Mouse (Mus musculus): ENCODE results near the gene Atp5e. TPM values are rescaled to one million over a fixed set of nuclear protein-coding genes. Genes with fewer than 3 reads are reported as not detected.

Gene Atp5e
- polyA plus RNA-seq, 1 experiment, result 303 TPM

DNA sequence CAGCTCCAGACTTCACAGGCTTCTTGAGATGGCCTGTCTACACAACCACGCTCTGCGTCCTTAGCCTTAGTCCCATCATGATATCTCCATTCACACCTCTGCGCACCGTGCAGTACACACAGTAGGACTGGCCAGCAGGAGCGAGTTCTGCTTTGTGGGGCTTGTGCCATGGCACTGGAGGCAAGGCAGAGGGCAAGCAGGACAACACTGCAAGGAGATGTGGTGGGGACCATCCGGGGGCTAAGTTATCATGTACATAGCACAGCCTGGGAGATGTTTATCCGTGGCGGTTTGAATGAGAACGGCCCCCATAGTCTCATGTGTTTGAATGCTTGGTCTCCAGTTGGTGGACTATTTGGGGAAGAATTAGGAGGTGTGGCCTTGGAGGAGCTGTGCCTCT, 29.0 kb downstream of the Atp5e start:
- 97% methylated on average over 9 of the region's 9 CpGs for WGBS
- Histone ChIP-seq H3K27ac (ENCODE audit: insufficient read depth, low read depth, low read length) (no peak overlapping the region), H3K36me3 (ENCODE audit: control insufficient read depth, insufficient read depth, low read length) (peaks cover 40% of the 10 kb centered on the region), H3K4me1 (ENCODE audit: control insufficient read depth, insufficient read depth, insufficient read length, low read length) (peaks cover 24% of the 10 kb centered on the region), H3K4me3 (ENCODE audit: low read depth, low read length) (no peak overlapping the region), H3K27me3 (ENCODE audit: control insufficient read depth, insufficient read depth, low read length) (no peaks in the 10 kb centered on the region)
- TF ChIP-seq POLR2A (IDR thresholded peaks at IDR 0.05; ENCODE audit: low read depth, low read length) (no peak), CTCF (IDR thresholded peaks at IDR 0.05; ENCODE audit: extremely low read depth, insufficient read length, insufficient replicate concordance, low read depth, low read length) (no peak)

GRCm38 (mm10) chr2:174428996-174429591, 34.8 kb downstream of the Atp5e start:
- TF ChIP-seq POLR2A (IDR thresholded peaks at IDR 0.05; ENCODE audit: low read depth, low read length) (no peak), CTCF (IDR thresholded peaks at IDR 0.05; ENCODE audit: extremely low read depth, insufficient read length, insufficient replicate concordance, low read depth, low read length) (no peak)
- Histone ChIP-seq H3K36me3 (ENCODE audit: control insufficient read depth, insufficient read depth, low read length) (peaks cover 68% of the 10 kb centered on the region), H3K27ac (ENCODE audit: insufficient read depth, low read depth, low read length) (no peak overlapping the region), H3K27me3 (ENCODE audit: control insufficient read depth, insufficient read depth, low read length) (no peaks in the 10 kb centered on the region), H3K4me3 (ENCODE audit: low read depth, low read length) (no peak overlapping the region), H3K4me1 (ENCODE audit: control insufficient read depth, insufficient read depth, insufficient read length, low read length) (no peaks in the 10 kb centered on the region)
- WGBS, result 91% methylated on average over 10 of the region's 10 CpGs

DNA sequence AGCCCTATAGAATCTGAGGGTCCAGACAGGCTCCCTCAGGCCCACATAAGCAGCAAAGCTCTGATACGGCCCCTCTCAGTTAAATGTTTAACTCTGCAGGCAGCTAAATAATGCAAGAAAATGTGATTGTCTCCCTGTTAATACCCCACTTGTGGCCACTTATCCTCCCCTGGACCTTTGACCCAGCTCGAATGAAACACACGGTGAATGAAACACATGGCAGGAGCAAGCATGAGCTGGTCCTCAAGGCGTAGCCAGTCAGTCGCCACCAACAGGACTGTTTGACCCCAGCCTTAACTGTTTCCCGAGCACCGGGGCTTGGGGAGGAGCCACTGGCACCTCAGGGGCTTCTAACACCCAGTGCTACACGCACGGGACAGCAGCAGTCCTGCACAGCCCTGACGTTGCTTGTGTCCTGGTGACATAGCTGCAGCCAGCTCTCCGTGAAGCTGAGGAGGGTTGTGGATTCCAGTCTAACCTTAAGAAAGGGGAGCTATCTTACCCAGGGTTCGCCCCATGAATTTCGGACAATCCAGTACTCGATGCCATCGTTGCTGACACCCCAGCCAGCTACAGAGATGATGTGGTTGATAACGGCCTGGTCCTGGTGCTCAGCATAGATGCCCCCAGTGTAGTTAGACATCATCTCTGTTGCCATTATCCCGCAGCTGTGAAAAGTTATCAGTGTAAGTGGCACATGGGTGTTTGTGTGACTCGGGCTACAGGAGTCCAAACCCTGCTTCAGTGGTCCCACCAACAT, 35.6 kb downstream of the Atp5e start:
- TF ChIP-seq CTCF (IDR thresholded peaks at IDR 0.05; ENCODE audit: extremely low read depth, insufficient read length, insufficient replicate concordance, low read depth, low read length) (no peak), POLR2A (IDR thresholded peaks at IDR 0.05; ENCODE audit: low read depth, low read length) (no peak)
- no peak overlapping the region for H3K4me3 ChIP-seq (ENCODE audit: low read depth, low read length)
- no peaks in the 10 kb centered on the region for H3K4me1 ChIP-seq (ENCODE audit: control insufficient read depth, insufficient read depth, insufficient read length, low read length)
- no peak overlapping the region for H3K27ac ChIP-seq (ENCODE audit: insufficient read depth, low read depth, low read length)
- WGBS, result 81% methylated on average over 18 of the region's 18 CpGs
- H3K36me3 ChIP-seq (ENCODE audit: control insufficient read depth, insufficient read depth, low read length), result peaks cover 70% of the 10 kb centered on the region
- H3K27me3 ChIP-seq (ENCODE audit: control insufficient read depth, insufficient read depth, low read length), result no peaks in the 10 kb centered on the region

- Histone ChIP-seq H3K27me3 (ENCODE audit: control insufficient read depth, insufficient read depth, low read length) (no peaks in the 10 kb centered on the region), H3K36me3 (ENCODE audit: control insufficient read depth, insufficient read depth, low read length) (peaks cover 73% of the 10 kb centered on the region), H3K27ac (ENCODE audit: insufficient read depth, low read depth, low read length) (no peak overlapping the region), H3K4me3 (ENCODE audit: low read depth, low read length) (no peak overlapping the region), H3K4me1 (ENCODE audit: control insufficient read depth, insufficient read depth, insufficient read length, low read length) (no peaks in the 10 kb centered on the region)
- 92% methylated on average over 12 of the region's 12 CpGs for WGBS
- no peak for TF ChIP-seq POLR2A (IDR thresholded peaks at IDR 0.05; ENCODE audit: low read depth, low read length)
- no peak for TF ChIP-seq CTCF (IDR thresholded peaks at IDR 0.05; ENCODE audit: extremely low read depth, insufficient read length, insufficient replicate concordance, low read depth, low read length)
These were observed 37.0 kb downstream of the Atp5e start for GRCm38 (mm10) chr2:174426856-174427255.

- Histone ChIP-seq H3K27ac (ENCODE audit: insufficient read depth, low read depth, low read length) (no peak overlapping the region), H3K27me3 (ENCODE audit: control insufficient read depth, insufficient read depth, low read length) (no peaks in the 10 kb centered on the region), H3K36me3 (ENCODE audit: control insufficient read depth, insufficient read depth, low read length) (peaks cover 71% of the 10 kb centered on the region), H3K4me3 (ENCODE audit: low read depth, low read length) (no peak overlapping the region), H3K4me1 (ENCODE audit: control insufficient read depth, insufficient read depth, insufficient read length, low read length) (no peaks in the 10 kb centered on the region)
- 90% methylated on average over 11 of the region's 11 CpGs for WGBS
- TF ChIP-seq CTCF (IDR thresholded peaks at IDR 0.05; ENCODE audit: extremely low read depth, insufficient read length, insufficient replicate concordance, low read depth, low read length) (no peak), POLR2A (IDR thresholded peaks at IDR 0.05; ENCODE audit: low read depth, low read length) (no peak)
These were observed 39.4 kb downstream of the Atp5e start for GRCm38 (mm10) chr2:174424301-174425085.

- Histone ChIP-seq H3K4me1 (ENCODE audit: control insufficient read depth, insufficient read depth, insufficient read length, low read length) (peaks cover 7% of the 10 kb centered on the region; the same call in 1 of the 2 replicates), H3K27me3 (ENCODE audit: control insufficient read depth, insufficient read depth, low read length) (no peaks in the 10 kb centered on the region), H3K4me3 (ENCODE audit: low read depth, low read length) (no peak overlapping the region), H3K27ac (ENCODE audit: insufficient read depth, low read depth, low read length) (no peak overlapping the region), H3K36me3 (ENCODE audit: control insufficient read depth, insufficient read depth, low read length) (peaks cover 39% of the 10 kb centered on the region)
- 88% methylated on average over 6 of the region's 6 CpGs for WGBS
- no peak for TF ChIP-seq CTCF (IDR thresholded peaks at IDR 0.05; ENCODE audit: extremely low read depth, insufficient read length, insufficient replicate concordance, low read depth, low read length)
- no peak for TF ChIP-seq POLR2A (IDR thresholded peaks at IDR 0.05; ENCODE audit: low read depth, low read length)
These were observed 42.8 kb downstream of the Atp5e start for GRCm38 (mm10) chr2:174421107-174421506.
